Mouse (Mus musculus): Measurements from ENCODE around the gene Sprtn.

- TF ChIP-seq CTCF (IDR thresholded peaks at IDR 0.05; ENCODE audit: low read depth): no peak
- TF ChIP-seq EP300 (IDR thresholded peaks at IDR 0.05; ENCODE audit: low read depth): no peak
These were observed 30.6 kb upstream of the Sprtn start for GRCm38 (mm10) chr8:124867126-124867525.

Measured in liver, embryonic 14.5 days (tissue).